Mouse (Mus musculus) G1E (cell line): ENCODE data around the gene Arhgef1.

Experiments used
- CTCF ChIP-seq: IDR thresholded peaks from 2 replicates; pipeline ENCODE4 v1.5.1; 2012; ENCODE audit warnings: low read depth, low read length, inconsistent platforms, mixed read lengths
- GATA1 ChIP-seq: IDR thresholded peaks from 2 replicates; pipeline ENCODE4 v1.6.1; 2012; ENCODE audit warnings: borderline replicate concordance, low read length, inconsistent platforms, mixed read lengths
- POLR2AphosphoS5 ChIP-seq: IDR thresholded peaks from 2 replicates; pipeline ENCODE4 v1.6.1; 2012; ENCODE audit warnings: low read depth, low read length, inconsistent platforms; ENCODE audit not compliant: insufficient replicate concordance
- TAL1 ChIP-seq: conservative IDR thresholded peaks from 2 replicates; pipeline ENCODE4 v1.6.1; 2012; ENCODE audit warnings: low read depth, low read length, inconsistent platforms, mixed read lengths

GRCm38 (mm10) chr7:24906551-24906950 lies 3.8 kb downstream of the Arhgef1 start:
- TF ChIP-seq CTCF = no peak
- TF ChIP-seq POLR2AphosphoS5 = no peak
- TF ChIP-seq TAL1 = no peak
- no peak for TF ChIP-seq GATA1
